ENCODE assay signal across 8 mouse cellular contexts in genomic region chr2:31653971-31654853, GRCm38 (mm10). TPM values are rescaled to one million over a fixed set of nuclear protein-coding genes. Genes with fewer than 3 reads are reported as not detected.
DNase-seq lines count a peak whose midpoint lies in the region; ATAC-seq lines count a peak whose summit lies in the region.

No protein-coding gene starts in this region.

- peak overlapping the region; percentile 54 for H3K4me3 ChIP-seq in kidney, embryonic 15.5 days (replicated peaks)
- peak overlapping the region; percentile 58 for H3K4me3 ChIP-seq in midbrain, embryonic 15.5 days

- H3K4me1 ChIP-seq in kidney, embryonic 15.5 days, result peaks cover 17% of the 10 kb centered on the region
- H3K4me1 ChIP-seq in midbrain, embryonic 15.5 days, result peaks cover 13% of the 10 kb centered on the region

- H3K4me2 ChIP-seq in kidney, embryonic 15.5 days, result peak overlapping the region; percentile 95
- H3K4me2 ChIP-seq in midbrain, embryonic 15.5 days, result peak overlapping the region; percentile 94

- peak overlapping the region; percentile 29 for H3K9ac ChIP-seq in kidney, embryonic 15.5 days
- H3K9ac ChIP-seq in midbrain, embryonic 15.5 days, result peak overlapping the region; percentile 29

- under 1% methylated on average over 109 of the region's 109 CpGs for WGBS in kidney, embryonic 15.5 days
- WGBS in midbrain, embryonic 15.5 days, result under 1% methylated on average over 93 of the region's 109 CpGs

- peak; percentile 64; the same call in 1 of the 2 replicates for ATAC-seq in kidney, embryonic 15.5 days (replicated peaks; ENCODE audit: low FRiP score)
- ATAC-seq in midbrain, embryonic 15.5 days (replicated peaks), result peak; percentile 90

- H3K27me3 ChIP-seq in kidney, embryonic 15.5 days, result peaks cover 90% of the 10 kb centered on the region
- H3K27me3 ChIP-seq in midbrain, embryonic 15.5 days (replicated peaks), result peaks cover 84% of the 10 kb centered on the region

- H3K36me3 ChIP-seq in kidney, embryonic 15.5 days, result no peaks in the 10 kb centered on the region
- no peaks in the 10 kb centered on the region for H3K36me3 ChIP-seq in midbrain, embryonic 15.5 days (replicated peaks)

- DNase-seq in kidney, postnatal 25 days, result no peak
- peak; percentile 53 to 65 for DNase-seq in cerebellum, postnatal 14 days
- DNase-seq in frontal cortex, postnatal 25 days (ENCODE audit: low spot score in 2 of 2), result peak; percentile 52 to 57
- peak; percentile 63 to 70 for DNase-seq in layer of hippocampus, postnatal 36 days
- peak; percentile 72 for DNase-seq in testis, postnatal 14 days (ENCODE audit: low spot score)
- DNase-seq in gastrocnemius, postnatal 25 days, result no peak

- H3K9me3 ChIP-seq in kidney, embryonic 15.5 days (replicated peaks), result 0 out of 2 replicates have a peak, but pooled peaks cover 3% of the 10 kb centered on the region
- no peaks in the 10 kb centered on the region for H3K9me3 ChIP-seq in midbrain, embryonic 15.5 days

- no peak overlapping the region for H3K27ac ChIP-seq in kidney, embryonic 15.5 days
- peak overlapping the region; percentile 58 for H3K27ac ChIP-seq in midbrain, embryonic 15.5 days

RNA-seq across cellular contexts. Expression of gene Prdm12, which starts 14.4 kb away (rescaled TPM):
- not detected in 2 replicates for polyA plus RNA-seq in kidney, embryonic 15.5 days (2015; fragmentation: Nextera tagmentation; extraction: Ambion mirVana)
- total RNA-seq in layer of hippocampus, postnatal 36 days (2021), result under 1 TPM in 1 of 2 experiments, not detected in 1; 0.30 TPM
- 5.4 and 5.9 TPM in 2 replicates for polyA plus RNA-seq in midbrain, embryonic 15.5 days (2015; fragmentation: Nextera tagmentation; extraction: Ambion mirVana)
- total RNA-seq in gastrocnemius, postnatal 25 days (2021), result not detected

RNA-seq across cellular contexts. Expression of gene Exosc2, which starts 16.3 kb away (rescaled TPM):
- polyA plus RNA-seq in kidney, embryonic 15.5 days (2015; fragmentation: Nextera tagmentation; extraction: Ambion mirVana), result 75.7 and 77.7 TPM in 2 replicates
- total RNA-seq in layer of hippocampus, postnatal 36 days (2021), result 10 to 100 TPM; 19.0 to 23.9 TPM
- 40.3 and 46.0 TPM in 2 replicates for polyA plus RNA-seq in midbrain, embryonic 15.5 days (2015; fragmentation: Nextera tagmentation; extraction: Ambion mirVana)
- total RNA-seq in gastrocnemius, postnatal 25 days (2021), result 1 to 10 TPM; 6.3 to 7.2 TPM

RNA-seq across cellular contexts. Expression of gene Abl1, which starts 34.0 kb away (rescaled TPM):
- 43.9 and 46.2 TPM in 2 replicates for polyA plus RNA-seq in kidney, embryonic 15.5 days (2015; fragmentation: Nextera tagmentation; extraction: Ambion mirVana)
- 10 to 100 TPM; 44.8 to 46.3 TPM for total RNA-seq in layer of hippocampus, postnatal 36 days (2021)
- polyA plus RNA-seq in midbrain, embryonic 15.5 days (2015; fragmentation: Nextera tagmentation; extraction: Ambion mirVana), result 21.7 and 22.0 TPM in 2 replicates
- total RNA-seq in gastrocnemius, postnatal 25 days (2021), result 10 to 100 TPM; 21.9 to 25.2 TPM

Comparison
In these comparisons a context has a peak if more than half of its experiments do, and no peak if none do; other contexts are left out.
1. DNase-seq: peak in cerebellum, postnatal 14 days (2 of 2), frontal cortex, postnatal 25 days (2 of 2), layer of hippocampus, postnatal 36 days (2 of 2) and testis, postnatal 14 days (single experiment); none in kidney, postnatal 25 days (0 of 2) and gastrocnemius, postnatal 25 days (single experiment).